Mouse (Mus musculus): ENCODE results near the gene Gm3298.
"Not testable (repeated sequence)": the region's sequence is repeated elsewhere in the genome, so short reads cannot be mapped to it uniquely, and the experiment has no call there.

The Gm3298 gene

GRCm38 (mm10) chr14:5015591-5015990, at the start of gene Gm3298:
Gm3298 (plus strand) TSS chr14:5015891.
- not testable (repeated sequence) for DNase-seq (ENCODE audit: low read depth, low spot score)

- not testable (repeated sequence) for DNase-seq (ENCODE audit: low read depth, low spot score)
Measured at GRCm38 (mm10) chr14:4983635-4984034, 32.1 kb upstream of the Gm3298 start, which contains the start of gene Gm8297. Gm8297 (plus strand) TSS chr14:4983935.

GRCm38 (mm10) chr14:5050329-5050728, 34.6 kb downstream of the Gm3298 start, which contains the start of gene 4930555G01Rik:
4930555G01Rik (plus strand) TSS chr14:5050629.
- DNase-seq (ENCODE audit: low read depth, low spot score): not testable (repeated sequence)
